Mouse (Mus musculus): Measurements from ENCODE around the gene Hba-x.

- TF ChIP-seq EP300 (optimal IDR thresholded peaks at IDR 0.05), result no peak
- no peak for TF ChIP-seq CTCF (IDR thresholded peaks at IDR 0.05; ENCODE audit: low read depth)
Observed at GRCm38 (mm10) chr11:32280646-32281045, 4.4 kb downstream of the Hba-x start.
